Mouse (Mus musculus) forebrain, embryonic 16.5 days (tissue): ENCODE results near the gene Rmnd5b. TPM values are rescaled to one million over a fixed set of nuclear protein-coding genes. Genes with fewer than 3 reads are reported as not detected.
"Not testable (repeated sequence)": the region's sequence is repeated elsewhere in the genome, so short reads cannot be mapped to it uniquely, and the experiment has no call there.

Experiments
- ATAC-seq: fragments of 200-750 bp; cut with Nextera tagmentation; 2 replicates; pipeline ENCODE4 v1.8.0; 2017; ENCODE audit warnings: mild to moderate bottlenecking, moderate library complexity
- H3K27ac ChIP-seq: fragments of 300-500 bp; sonication (generic); 2 replicates; pipeline ENCODE4 v1.5.1; 2014; ENCODE audit warnings: low read length, control low read depth
- H3K27me3 ChIP-seq: fragments of 300-500 bp; sonication (generic); replicated peaks from 2 replicates; pipeline ENCODE4 v1.6.1; 2014; ENCODE audit warnings: low read length; ENCODE audit not compliant: control insufficient read depth, insufficient read depth
- H3K36me3 ChIP-seq: fragments of 300-500 bp; sonication (generic); 2 replicates; pipeline ENCODE4 v1.6.1; 2014; ENCODE audit not compliant: control insufficient read depth, insufficient read depth
- H3K4me1 ChIP-seq: fragments of 300-500 bp; sonication (generic); replicated peaks from 2 replicates; pipeline ENCODE4 v1.6.1; 2014; ENCODE audit warnings: low read length; ENCODE audit not compliant: control insufficient read depth, insufficient read depth
- H3K4me2 ChIP-seq: fragments of 300-500 bp; sonication (generic); 2 replicates; pipeline ENCODE4 v1.6.1; 2014; ENCODE audit warnings: mild to moderate bottlenecking, low read length, control low read depth
- H3K4me3 ChIP-seq: fragments of 300-500 bp; sonication (generic); replicated peaks from 2 replicates; pipeline ENCODE4 v1.5.1; 2014; ENCODE audit warnings: mild to moderate bottlenecking, low read length, control low read depth
- H3K9ac ChIP-seq: fragments of 300-500 bp; sonication (generic); replicated peaks from 2 replicates; pipeline ENCODE4 v1.6.1; 2014; ENCODE audit warnings: low read depth, low read length, control low read depth
- H3K9me3 ChIP-seq: fragments of 300-500 bp; sonication (generic); 2 replicates; pipeline ENCODE4 v1.6.1; 2016; ENCODE audit warnings: low read length; ENCODE audit not compliant: control insufficient read depth
- WGBS: fragments of 180-500 bp; shearing (Covaris S2); extraction: QIAGEN DNeasy Blood & Tissue Kit; methylation state at CpG from one replicate; pipeline ENCODE4 v1.1.7; 2014; 5-methylcytosine and 5-hydroxymethylcytosine counted together
- polyA plus RNA-seq: library from polyadenylated mRNA; unstranded; fragments of >200 nt; fragmentation: Nextera tagmentation; extraction: Ambion mirVana; gene quantifications from 2 replicates; pipeline ENCODE4 v1.2.1, GENCODE M21; 2015

Gene Rmnd5b
- polyA plus RNA-seq, 1 experiment from 2014 or later = 85.6 TPM

DNA sequence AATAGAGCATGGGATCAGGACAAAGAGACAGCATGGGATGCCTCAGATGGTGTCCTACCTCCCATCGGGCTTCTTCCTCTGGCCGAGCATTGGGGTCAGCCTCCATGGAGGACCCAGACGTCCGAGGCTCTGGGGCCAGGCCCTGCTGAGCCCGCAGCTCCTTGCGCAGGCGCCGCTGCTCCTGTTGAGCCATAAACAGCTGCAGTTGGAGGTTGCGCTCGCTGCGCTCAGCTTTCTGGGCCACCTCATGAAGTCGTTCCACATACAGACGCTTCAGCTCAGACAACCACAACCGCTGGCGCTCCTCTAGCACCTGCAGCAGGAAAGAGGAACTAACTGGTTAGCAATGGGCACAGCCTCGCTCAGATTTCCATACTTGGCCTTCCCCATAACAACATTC, 8.5 kb upstream of the Rmnd5b start:
- H3K4me2 ChIP-seq = no peak overlapping the region
- no peaks in the 10 kb centered on the region for H3K27me3 ChIP-seq
- no peak for ATAC-seq
- H3K27ac ChIP-seq = no peak overlapping the region
- H3K9ac ChIP-seq = no peak overlapping the region
- no peaks in the 10 kb centered on the region for H3K9me3 ChIP-seq
- WGBS = 77% methylated on average over 16 of the region's 16 CpGs
- H3K36me3 ChIP-seq = no peaks in the 10 kb centered on the region
- H3K4me1 ChIP-seq = 0 out of 2 replicates have a peak, but pooled peaks cover 3% of the 10 kb centered on the region
- no peak overlapping the region for H3K4me3 ChIP-seq

DNA sequence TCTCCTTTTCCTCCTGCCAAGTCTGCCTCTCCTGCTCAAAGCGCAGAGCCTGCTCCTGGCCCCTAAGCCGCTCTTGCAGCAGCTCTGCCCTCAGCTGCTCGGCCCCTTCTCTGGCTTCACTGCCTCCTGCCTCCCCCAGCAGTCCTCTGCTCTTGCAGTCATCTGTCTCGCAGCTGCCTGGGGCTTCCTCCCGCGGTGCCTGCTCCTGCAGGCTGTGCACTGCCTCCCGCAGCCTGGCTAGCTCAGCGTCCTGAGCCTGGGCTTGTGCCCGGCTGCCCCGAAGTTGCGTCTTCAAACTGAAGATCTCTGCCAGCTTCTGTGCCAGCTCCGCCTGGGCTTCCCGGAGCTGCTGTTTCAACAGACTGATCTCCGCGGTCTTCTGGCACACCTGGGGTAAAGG, 8.1 kb upstream of the Rmnd5b start:
- Histone ChIP-seq H3K4me3 (no peak overlapping the region), H3K9ac (no peak overlapping the region), H3K36me3 (no peaks in the 10 kb centered on the region), H3K4me1 (0 out of 2 replicates have a peak, but pooled peaks cover 3% of the 10 kb centered on the region), H3K9me3 (no peaks in the 10 kb centered on the region), H3K4me2 (no peak overlapping the region), H3K27ac (no peak overlapping the region), H3K27me3 (no peaks in the 10 kb centered on the region)
- ATAC-seq = no peak
- WGBS = 62% methylated on average over 15 of the region's 15 CpGs

DNA sequence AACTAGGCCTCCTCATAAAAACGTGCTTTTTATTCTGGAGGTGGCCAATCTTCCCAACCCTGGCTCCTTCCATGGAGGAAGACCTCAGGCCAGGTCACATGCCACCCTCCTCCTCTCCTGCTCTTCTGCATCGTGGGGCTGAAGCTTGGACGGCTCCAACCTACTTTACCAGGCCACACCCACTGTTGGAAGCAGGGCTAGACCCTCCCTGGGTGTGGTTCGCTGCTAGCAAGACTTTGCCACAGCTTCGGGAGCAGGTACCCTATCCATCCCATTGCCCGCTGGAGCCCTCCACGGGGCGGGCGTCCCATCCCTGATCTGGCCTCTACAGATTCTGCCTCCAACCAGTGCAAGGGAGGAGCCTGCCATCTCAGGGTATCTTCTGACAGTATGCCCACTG, 7.5 kb upstream of the Rmnd5b start:
- H3K27me3 ChIP-seq = no peaks in the 10 kb centered on the region
- WGBS = 81% methylated on average over 9 of the region's 9 CpGs
- no peaks in the 10 kb centered on the region for H3K9me3 ChIP-seq
- H3K4me2 ChIP-seq = no peak overlapping the region
- H3K4me3 ChIP-seq = no peak overlapping the region
- H3K27ac ChIP-seq = no peak overlapping the region
- H3K9ac ChIP-seq = no peak overlapping the region
- no peaks in the 10 kb centered on the region for H3K4me1 ChIP-seq
- no peak for ATAC-seq
- no peaks in the 10 kb centered on the region for H3K36me3 ChIP-seq

DNA sequence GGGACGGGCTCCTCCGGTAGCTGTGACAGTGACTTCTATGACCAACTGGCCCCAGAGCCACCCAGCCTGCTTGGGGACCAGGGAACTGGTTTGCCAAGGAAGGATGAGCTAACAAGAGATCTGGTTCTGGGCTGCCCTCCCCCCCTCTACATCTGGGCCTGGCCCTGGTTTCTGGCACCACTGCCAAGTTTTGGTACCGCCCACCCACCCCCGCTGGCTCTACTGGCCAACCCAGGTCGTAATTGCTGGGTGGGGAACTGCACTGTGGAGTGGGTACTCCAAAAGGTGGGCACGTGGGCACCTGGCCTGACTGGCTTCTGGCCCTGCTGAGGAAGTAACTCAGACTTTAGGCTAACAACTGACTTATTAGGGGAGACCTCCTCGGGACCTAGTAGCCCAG, 5.1 kb upstream of the Rmnd5b start:
- Histone ChIP-seq H3K4me1 (peaks cover 11% of the 10 kb centered on the region), H3K27ac (no peak overlapping the region), H3K9ac (no peak overlapping the region), H3K4me2 (no peak overlapping the region), H3K4me3 (no peak overlapping the region), H3K36me3 (no peaks in the 10 kb centered on the region), H3K27me3 (0 out of 2 replicates have a peak, but pooled peaks cover 3% of the 10 kb centered on the region), H3K9me3 (no peaks in the 10 kb centered on the region)
- WGBS = 71% methylated on average over 7 of the region's 7 CpGs
- ATAC-seq = no peak

DNA sequence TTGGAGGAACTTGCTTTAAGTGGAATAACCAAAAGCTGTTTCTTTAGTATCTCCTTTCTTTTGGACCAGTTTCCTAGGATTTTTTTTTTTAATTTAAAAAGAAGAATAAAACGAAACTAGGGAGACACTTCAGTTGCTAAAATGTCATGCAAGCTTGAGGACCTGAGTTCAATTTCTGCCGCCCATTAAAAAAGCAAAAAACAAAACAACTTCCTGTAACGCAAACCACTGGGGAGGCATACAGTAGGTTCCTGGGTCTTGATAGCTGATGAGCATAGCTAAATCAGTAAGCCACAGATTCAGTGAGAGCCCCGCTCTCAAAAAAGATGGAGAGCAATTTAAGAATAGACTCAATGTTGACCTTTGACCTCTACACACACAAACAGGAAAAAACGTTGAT, 2.8 kb upstream of the Rmnd5b start:
- 0 out of 2 replicates have a peak, but pooled peaks cover 3% of the 10 kb centered on the region for H3K27me3 ChIP-seq
- 0 out of 2 replicates have a peak, but pooled peaks cover 2% of the 10 kb centered on the region for H3K36me3 ChIP-seq
- H3K4me1 ChIP-seq = peaks cover 25% of the 10 kb centered on the region
- H3K27ac ChIP-seq = no peak overlapping the region
- H3K9ac ChIP-seq = no peak overlapping the region
- no peak for ATAC-seq
- no peak overlapping the region for H3K4me3 ChIP-seq
- whole genome bisulfite sequencing = 77% methylated on average over 5 of the region's 5 CpGs
- no peak overlapping the region for H3K4me2 ChIP-seq
- H3K9me3 ChIP-seq = no peaks in the 10 kb centered on the region

DNA sequence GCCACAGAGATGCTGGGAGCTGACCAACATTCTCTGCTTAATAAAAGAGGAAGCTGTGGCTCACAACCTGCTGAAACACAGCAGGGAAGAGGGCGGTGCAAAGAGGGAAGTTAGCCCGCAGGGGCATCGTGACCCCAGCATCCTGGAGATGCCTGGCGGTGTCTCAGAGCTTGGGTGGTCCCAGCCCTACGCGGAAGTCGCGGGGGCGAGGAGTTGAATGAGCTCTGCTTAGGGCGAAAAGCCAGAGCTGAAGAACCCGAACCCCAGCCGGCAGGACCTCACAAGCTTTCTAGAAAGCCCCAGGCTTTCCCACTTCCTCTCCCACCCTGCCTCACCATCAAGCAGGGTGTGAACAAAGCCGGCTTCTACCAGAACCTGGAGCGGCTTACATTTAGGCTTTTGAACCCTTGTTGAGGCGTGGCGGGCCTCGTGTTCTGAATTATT, 2.3 kb upstream of the Rmnd5b start:
- H3K27ac ChIP-seq = no peak overlapping the region
- peak overlapping the region; percentile 26 for H3K4me2 ChIP-seq
- H3K9ac ChIP-seq = 0 out of 2 replicates have a peak overlapping the region, but pooled peaks have one; percentile 22
- peaks cover 25% of the 10 kb centered on the region for H3K4me1 ChIP-seq
- WGBS = 2% methylated on average over 17 of the region's 17 CpGs
- no peaks in the 10 kb centered on the region for H3K9me3 ChIP-seq
- H3K36me3 ChIP-seq = 0 out of 2 replicates have a peak, but pooled peaks cover 2% of the 10 kb centered on the region
- ATAC-seq = no peak
- H3K27me3 ChIP-seq = 0 out of 2 replicates have a peak, but pooled peaks cover 3% of the 10 kb centered on the region
- no peak overlapping the region for H3K4me3 ChIP-seq

- H3K4me1 ChIP-seq = peaks cover 25% of the 10 kb centered on the region
- H3K9ac ChIP-seq = peak overlapping the region; percentile 68
- no peaks in the 10 kb centered on the region for H3K9me3 ChIP-seq
- peak overlapping the region; percentile 83 for H3K27ac ChIP-seq
- 0 out of 2 replicates have a peak, but pooled peaks cover 2% of the 10 kb centered on the region for H3K36me3 ChIP-seq
- peak overlapping the region; percentile 57 for H3K4me3 ChIP-seq
- peak; percentile 55 for ATAC-seq
- H3K4me2 ChIP-seq = peak overlapping the region; percentile 69
- WGBS = 2% methylated on average over 6 of the region's 6 CpGs
- 0 out of 2 replicates have a peak, but pooled peaks cover 3% of the 10 kb centered on the region for H3K27me3 ChIP-seq
These were observed 608 bp upstream of the Rmnd5b start for GRCm38 (mm10) chr11:51636323-51636684.

DNA sequence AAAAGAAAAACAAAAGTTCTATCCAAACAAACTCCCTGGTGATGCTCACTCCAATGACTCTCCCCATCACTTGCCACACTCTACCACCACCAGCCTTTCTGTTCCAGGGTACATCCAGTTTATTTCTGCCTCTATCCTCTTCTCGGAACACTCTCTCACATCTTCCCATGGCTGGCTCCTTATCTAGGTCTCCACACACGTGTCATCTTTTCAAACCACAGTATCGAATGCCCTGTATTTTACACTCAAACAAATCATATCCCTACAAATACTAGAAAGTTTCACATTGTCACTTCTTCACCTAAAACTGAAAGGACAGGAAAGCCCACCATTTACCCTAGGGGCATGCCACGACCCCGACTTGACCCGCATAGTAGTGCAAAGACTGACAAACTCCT, 570 bp downstream of the Rmnd5b start:
- peak overlapping the region; percentile 69 for H3K4me2 ChIP-seq

DNA sequence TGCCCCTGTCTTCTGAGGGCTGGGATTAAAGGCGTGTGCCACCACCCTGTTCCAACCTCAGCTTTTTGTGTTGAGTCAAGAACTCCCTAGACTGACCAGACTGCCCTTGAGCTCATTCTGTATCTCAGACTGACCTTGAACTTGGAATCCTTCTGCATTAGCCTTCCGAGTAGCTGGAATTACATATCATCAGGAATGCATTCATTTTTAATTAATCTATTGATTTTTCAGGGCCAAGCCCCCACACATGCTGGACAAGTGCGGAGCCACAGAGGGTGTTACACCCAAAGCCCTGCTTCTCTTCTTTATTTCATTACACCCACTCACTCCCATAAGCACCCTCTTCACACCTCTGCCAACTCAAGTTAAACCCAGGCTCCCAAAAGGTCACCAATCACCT, 2.0 kb downstream of the Rmnd5b start:
- Histone ChIP-seq H3K4me2 (no peak overlapping the region), H3K27me3 (0 out of 2 replicates have a peak, but pooled peaks cover 3% of the 10 kb centered on the region), H3K27ac (no peak overlapping the region), H3K9ac (no peak overlapping the region), H3K9me3 (no peaks in the 10 kb centered on the region), H3K36me3 (peaks cover 4% of the 10 kb centered on the region; the same call in 1 of the 2 replicates), H3K4me1 (peaks cover 25% of the 10 kb centered on the region), H3K4me3 (no peak overlapping the region)
- no peak for ATAC-seq
- 94% methylated on average over 3 of the region's 3 CpGs for WGBS

More for the DNA sequence above, 570 bp downstream of the Rmnd5b start:
- Histone ChIP-seq H3K9me3 (no peaks in the 10 kb centered on the region), H3K9ac (peak overlapping the region; percentile 68), H3K4me3 (peak overlapping the region; percentile 57), H3K4me1 (peaks cover 25% of the 10 kb centered on the region), H3K27ac (peak overlapping the region; percentile 83; the same call in 1 of the 2 replicates), H3K36me3 (0 out of 2 replicates have a peak, but pooled peaks cover 2% of the 10 kb centered on the region), H3K27me3 (0 out of 2 replicates have a peak, but pooled peaks cover 3% of the 10 kb centered on the region)
- 15% methylated on average over 6 of the region's 6 CpGs for WGBS
- no peak for ATAC-seq

- not testable (repeated sequence) for H3K9ac ChIP-seq, H3K36me3 ChIP-seq, H3K4me3 ChIP-seq, H3K4me2 ChIP-seq, H3K27ac ChIP-seq, ATAC-seq, H3K9me3 ChIP-seq, H3K27me3 ChIP-seq
- WGBS = 96% methylated on average over 7 of the region's 7 CpGs
- peaks cover 25% of the 10 kb centered on the region for H3K4me1 ChIP-seq
These were observed 2.5 kb downstream of the Rmnd5b start for GRCm38 (mm10) chr11:51633200-51633599.
